Mouse (Mus musculus): ENCODE data around the gene Gadd45g. TPM values are rescaled to one million over a fixed set of nuclear protein-coding genes. Genes with fewer than 3 reads are reported as not detected.

Gene Gadd45g
- polyA plus RNA-seq, 1 experiment from 2014 or later: 122 TPM

- ATAC-seq: no peak
- Histone ChIP-seq H3K4me3 (replicated peaks; ENCODE audit: low read length) (no peak overlapping the region), H3K27me3 (replicated peaks; ENCODE audit: control insufficient read depth, insufficient read depth, low read length) (no peaks in the 10 kb centered on the region), H3K36me3 (ENCODE audit: control insufficient read depth, insufficient read depth) (no peaks in the 10 kb centered on the region), H3K4me2 (ENCODE audit: low read length) (no peak overlapping the region), H3K9ac (replicated peaks; ENCODE audit: low read depth, low read length) (no peak overlapping the region), H3K27ac (ENCODE audit: low read length) (no peak overlapping the region), H3K9me3 (ENCODE audit: control insufficient read depth, low read length) (no peaks in the 10 kb centered on the region), H3K4me1 (replicated peaks; ENCODE audit: control insufficient read depth, insufficient read depth, low read length) (0 out of 2 replicates have a peak, but pooled peaks cover 4% of the 10 kb centered on the region)
- WGBS: 84% methylated on average over 6 of the region's 6 CpGs
Observed at GRCm38 (mm10) chr13:51886085-51886484, 39.6 kb downstream of the Gadd45g start.

DNA sequence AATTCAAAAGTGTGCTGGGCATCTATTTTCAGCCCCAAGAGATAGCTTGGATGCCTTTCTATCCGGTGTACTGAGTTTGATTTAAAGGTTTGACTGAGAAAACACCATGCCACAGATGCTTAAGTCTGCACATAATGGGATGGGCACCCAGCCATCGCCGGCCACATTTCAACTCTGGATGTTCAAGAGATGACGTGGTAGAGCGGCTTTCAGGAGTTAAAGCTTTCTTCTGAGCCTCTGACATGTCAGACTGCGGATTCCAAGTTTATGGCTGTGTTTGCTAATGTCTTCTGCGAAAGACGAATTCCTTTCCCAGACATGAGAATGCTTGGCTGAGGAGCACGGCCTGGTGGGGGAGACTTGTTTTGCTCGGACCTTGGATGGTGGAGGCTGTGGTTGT, 40.2 kb downstream of the Gadd45g start:
- no peaks in the 10 kb centered on the region for H3K9me3 ChIP-seq (ENCODE audit: control insufficient read depth, low read length)
- H3K4me2 ChIP-seq (ENCODE audit: low read length): no peak overlapping the region
- 87% methylated on average over 10 of the region's 10 CpGs for WGBS
- no peak overlapping the region for H3K27ac ChIP-seq (ENCODE audit: low read length)
- H3K27me3 ChIP-seq (replicated peaks; ENCODE audit: control insufficient read depth, insufficient read depth, low read length): no peaks in the 10 kb centered on the region
- no peaks in the 10 kb centered on the region for H3K36me3 ChIP-seq (ENCODE audit: control insufficient read depth, insufficient read depth)
- H3K4me1 ChIP-seq (replicated peaks; ENCODE audit: control insufficient read depth, insufficient read depth, low read length): 0 out of 2 replicates have a peak, but pooled peaks cover 4% of the 10 kb centered on the region
- H3K4me3 ChIP-seq (replicated peaks; ENCODE audit: low read length): no peak overlapping the region
- ATAC-seq: no peak
- H3K9ac ChIP-seq (replicated peaks; ENCODE audit: low read depth, low read length): no peak overlapping the region

- H3K27ac ChIP-seq (ENCODE audit: low read length): no peak overlapping the region
- 0 out of 2 replicates have a peak, but pooled peaks cover 4% of the 10 kb centered on the region for H3K4me1 ChIP-seq (replicated peaks; ENCODE audit: control insufficient read depth, insufficient read depth, low read length)
- 83% methylated on average over 2 of the region's 2 CpGs for WGBS
Observed at GRCm38 (mm10) chr13:51888426-51888825, 41.9 kb downstream of the Gadd45g start.

GRCm38 (mm10) chr13:51891825-51892532, 45.5 kb downstream of the Gadd45g start:
- Histone ChIP-seq H3K4me2 (ENCODE audit: low read length) (no peak overlapping the region), H3K9ac (replicated peaks; ENCODE audit: low read depth, low read length) (no peak overlapping the region), H3K4me3 (replicated peaks; ENCODE audit: low read length) (no peak overlapping the region), H3K9me3 (ENCODE audit: control insufficient read depth, low read length) (peaks cover 9% of the 10 kb centered on the region), H3K36me3 (ENCODE audit: control insufficient read depth, insufficient read depth) (no peaks in the 10 kb centered on the region), H3K4me1 (replicated peaks; ENCODE audit: control insufficient read depth, insufficient read depth, low read length) (no peaks in the 10 kb centered on the region), H3K27ac (ENCODE audit: low read length) (no peak overlapping the region), H3K27me3 (replicated peaks; ENCODE audit: control insufficient read depth, insufficient read depth, low read length) (no peaks in the 10 kb centered on the region)
- 96% methylated on average over 6 of the region's 6 CpGs for WGBS
- no peak for ATAC-seq

More at GRCm38 (mm10) chr13:51888426-51888825, 41.9 kb downstream of the Gadd45g start:
- H3K36me3 ChIP-seq (ENCODE audit: control insufficient read depth, insufficient read depth): no peaks in the 10 kb centered on the region
- H3K9me3 ChIP-seq (ENCODE audit: control insufficient read depth, low read length): no peaks in the 10 kb centered on the region
- no peak overlapping the region for H3K4me3 ChIP-seq (replicated peaks; ENCODE audit: low read length)
- H3K9ac ChIP-seq (replicated peaks; ENCODE audit: low read depth, low read length): no peak overlapping the region
- H3K27me3 ChIP-seq (replicated peaks; ENCODE audit: control insufficient read depth, insufficient read depth, low read length): no peaks in the 10 kb centered on the region
- no peak for ATAC-seq
- no peak overlapping the region for H3K4me2 ChIP-seq (ENCODE audit: low read length)

DNA sequence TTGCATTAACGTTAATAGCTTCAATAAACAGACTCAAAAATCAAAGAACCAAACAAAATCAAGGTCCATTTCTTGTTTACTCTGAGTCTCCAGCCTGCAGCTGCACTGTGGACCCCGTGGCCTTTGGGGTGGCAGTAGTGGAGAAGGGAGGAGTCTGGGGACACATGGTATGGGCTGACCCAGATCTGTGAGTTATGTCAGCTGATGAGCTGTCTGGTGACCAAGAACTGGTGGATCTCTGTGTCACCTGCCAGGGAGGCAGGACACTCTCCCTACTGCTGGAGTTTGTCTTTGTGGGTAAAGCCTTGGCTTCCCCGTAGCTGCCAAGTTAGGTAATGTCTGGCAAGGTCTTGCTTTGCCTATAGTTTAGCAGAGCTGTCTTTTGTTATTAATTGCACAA, 51.1 kb downstream of the Gadd45g start:
- Histone ChIP-seq H3K4me1 (replicated peaks; ENCODE audit: control insufficient read depth, insufficient read depth, low read length) (peaks cover 9% of the 10 kb centered on the region), H3K27ac (ENCODE audit: low read length) (no peak overlapping the region), H3K4me3 (replicated peaks; ENCODE audit: low read length) (no peak overlapping the region), H3K9me3 (ENCODE audit: control insufficient read depth, low read length) (peaks cover 9% of the 10 kb centered on the region), H3K9ac (replicated peaks; ENCODE audit: low read depth, low read length) (no peak overlapping the region), H3K4me2 (ENCODE audit: low read length) (no peak overlapping the region), H3K27me3 (replicated peaks; ENCODE audit: control insufficient read depth, insufficient read depth, low read length) (no peaks in the 10 kb centered on the region), H3K36me3 (ENCODE audit: control insufficient read depth, insufficient read depth) (no peaks in the 10 kb centered on the region)
- ATAC-seq: no peak
- 71% methylated on average over 3 of the region's 3 CpGs for WGBS

Other genes starting within 250 kb of the Gadd45g start
- 97.5 and 118 TPM in 2 replicates for gene Cks2, start 201.4 kb upstream of the Gadd45g start, polyA plus RNA-seq (2015; fragmentation: Nextera tagmentation; extraction: Ambion mirVana)
- 31.2 and 40.0 TPM in 2 replicates for gene Secisbp2, start 195.0 kb upstream of the Gadd45g start, polyA plus RNA-seq (2015; fragmentation: Nextera tagmentation; extraction: Ambion mirVana)
- 20.8 and 24.6 TPM in 2 replicates for gene Sema4d, start 52.9 kb upstream of the Gadd45g start, polyA plus RNA-seq (2015; fragmentation: Nextera tagmentation; extraction: Ambion mirVana)

Data from forebrain, embryonic 16.5 days (tissue).